Mouse (Mus musculus) C2C12 (cell line): ENCODE results near the gene Icam5. TPM values are rescaled to one million over a fixed set of nuclear protein-coding genes. Genes with fewer than 3 reads are reported as not detected.
"Not testable (repeated sequence)": the region's sequence is repeated elsewhere in the genome, so short reads cannot be mapped to it uniquely, and the experiment has no call there.

Experiments
- H3K27me3 ChIP-seq: one replicate; pipeline ENCODE4 v1.6.1; 2011; ENCODE audit not compliant: control insufficient read depth, insufficient read depth, insufficient read length
- H3K36me3 ChIP-seq: one replicate; pipeline ENCODE4 v1.6.1; 2011; ENCODE audit not compliant: control insufficient read depth, insufficient read depth
- H3K4me3 ChIP-seq: one replicate; pipeline ENCODE4 v1.5.1; 2011; ENCODE audit warnings: mild to moderate bottlenecking, control low read depth; ENCODE audit not compliant: poor library complexity, insufficient read depth, severe bottlenecking
- H3K79me2 ChIP-seq: one replicate; pipeline ENCODE4 v1.6.1; 2011; ENCODE audit not compliant: control insufficient read depth, insufficient read depth
- H3K79me3 ChIP-seq: one replicate; pipeline ENCODE4 v1.6.1; 2011; ENCODE audit warnings: low read depth, control low read depth
- H3ac ChIP-seq: one replicate; pipeline ENCODE3; 2011; ENCODE audit warnings: low read depth; ENCODE audit not compliant: control insufficient read depth, insufficient read length
- CEBPB ChIP-seq: IDR thresholded peaks from one replicate; pipeline ENCODE4 v1.6.1; 2011; ENCODE audit warnings: low read depth, mild to moderate bottlenecking, control low read depth, moderate library complexity
- CTCF ChIP-seq: IDR thresholded peaks from one replicate; pipeline ENCODE4 v1.5.1; 2011; ENCODE audit not compliant: control insufficient read depth, insufficient read depth, insufficient read length
- FOSL1 ChIP-seq: IDR thresholded peaks from one replicate; pipeline ENCODE4 v1.8.0; 2011; ENCODE audit warnings: mild to moderate bottlenecking, low read length; ENCODE audit not compliant: poor library complexity, insufficient read depth, severe bottlenecking
- MAX ChIP-seq: IDR thresholded peaks from one replicate; pipeline ENCODE4 v1.6.1; 2011; ENCODE audit warnings: mild to moderate bottlenecking, control low read depth
- MYOD1 ChIP-seq: IDR thresholded peaks from one replicate; pipeline ENCODE4 v1.6.1; 2011; ENCODE audit warnings: low read depth; ENCODE audit not compliant: control insufficient read depth, insufficient read length
- MYOG ChIP-seq: IDR thresholded peaks from one replicate; pipeline ENCODE4 v1.6.1; 2011; ENCODE audit not compliant: control insufficient read depth, insufficient read length; ENCODE audit errors: extremely low read depth
- USF1 ChIP-seq: IDR thresholded peaks from one replicate; pipeline ENCODE4 v1.6.1; 2011; ENCODE audit warnings: low read depth, mild to moderate bottlenecking, control low read depth, moderate library complexity
- polyA plus RNA-seq: library from polyadenylated mRNA; unstranded; fragments of >200 nt; fragmentation: generic; extraction: Trizol; gene quantifications from one replicate; pipeline ENCODE4 v1.2.1, GENCODE M21; 2012; ENCODE audit warnings: missing spikeins

Icam5 gene
- polyA plus RNA-seq, 1 experiment = 0.46 TPM

DNA sequence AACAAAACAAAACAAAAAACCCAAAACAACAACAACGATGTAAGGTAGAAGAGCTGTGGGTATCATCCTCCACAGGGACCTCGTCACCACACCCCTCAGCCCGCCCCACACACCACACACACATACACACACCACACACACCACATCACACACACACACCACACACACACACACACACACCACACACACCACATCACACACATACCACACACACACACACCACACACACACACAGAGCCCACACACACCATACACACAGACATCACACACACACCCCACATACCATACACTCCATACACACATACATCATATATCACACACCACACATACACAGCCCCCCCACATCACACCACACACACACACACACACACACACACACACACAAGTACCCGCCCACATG lies 40.3 kb upstream of the Icam5 start:
- H3K79me2 ChIP-seq = no peaks in the 10 kb centered on the region
- H3K4me3 ChIP-seq = no peak overlapping the region
- no peaks in the 10 kb centered on the region for H3K79me3 ChIP-seq
- no peaks in the 10 kb centered on the region for H3K36me3 ChIP-seq
- H3K27me3 ChIP-seq = no peaks in the 10 kb centered on the region
- no peak overlapping the region for H3ac ChIP-seq
- TF ChIP-seq USF1 = no peak
- TF ChIP-seq MYOG = no peak
- no peak for TF ChIP-seq CEBPB
- no peak for TF ChIP-seq FOSL1
- TF ChIP-seq CTCF = no peak
- TF ChIP-seq MAX = no peak
- TF ChIP-seq MYOD1 = no peak

DNA sequence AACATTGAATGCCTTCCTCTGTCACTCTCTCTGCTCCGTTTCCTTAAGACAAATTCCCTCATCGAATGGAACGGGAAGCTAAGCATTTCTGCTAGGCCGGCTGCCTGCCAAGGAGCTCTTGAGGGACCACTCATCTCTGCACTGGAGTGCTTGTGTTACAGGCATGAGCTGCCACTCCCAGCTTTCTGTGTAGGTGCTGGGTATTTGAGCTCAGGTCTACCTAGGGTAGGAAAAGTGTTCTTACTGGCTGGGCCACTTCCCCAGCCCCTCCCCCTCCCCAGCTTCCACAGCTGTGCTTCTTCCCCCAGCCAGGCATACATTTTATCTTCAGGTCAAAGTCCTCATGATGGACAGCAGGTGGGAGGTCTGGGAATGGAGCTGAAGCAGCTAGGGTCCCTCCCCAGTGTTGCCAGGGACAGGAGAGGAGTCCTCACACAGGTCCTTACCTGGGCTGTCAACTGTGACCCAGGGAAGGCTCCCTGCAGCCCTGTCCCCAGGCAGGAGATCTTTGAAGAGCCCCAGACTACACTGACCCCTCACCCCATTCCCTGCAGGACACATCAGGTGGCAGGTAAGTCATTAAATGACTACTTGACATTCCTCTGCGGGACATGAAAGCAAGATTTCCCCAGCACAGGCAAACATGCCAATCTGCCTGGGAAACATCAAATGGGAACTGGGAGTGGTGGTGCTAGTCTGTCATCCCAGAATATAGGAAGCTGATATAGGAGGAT lies 38.5 kb upstream of the Icam5 start:
- no peaks in the 10 kb centered on the region for H3K27me3 ChIP-seq
- no peaks in the 10 kb centered on the region for H3K79me2 ChIP-seq
- no peaks in the 10 kb centered on the region for H3K79me3 ChIP-seq
- no peak overlapping the region for H3K4me3 ChIP-seq
- H3ac ChIP-seq = no peak overlapping the region
- no peaks in the 10 kb centered on the region for H3K36me3 ChIP-seq
- no peak for TF ChIP-seq MYOG
- TF ChIP-seq CEBPB = no peak
- TF ChIP-seq CTCF = no peak
- no peak for TF ChIP-seq MAX
- no peak for TF ChIP-seq MYOD1
- no peak for TF ChIP-seq FOSL1
- no peak for TF ChIP-seq USF1

DNA sequence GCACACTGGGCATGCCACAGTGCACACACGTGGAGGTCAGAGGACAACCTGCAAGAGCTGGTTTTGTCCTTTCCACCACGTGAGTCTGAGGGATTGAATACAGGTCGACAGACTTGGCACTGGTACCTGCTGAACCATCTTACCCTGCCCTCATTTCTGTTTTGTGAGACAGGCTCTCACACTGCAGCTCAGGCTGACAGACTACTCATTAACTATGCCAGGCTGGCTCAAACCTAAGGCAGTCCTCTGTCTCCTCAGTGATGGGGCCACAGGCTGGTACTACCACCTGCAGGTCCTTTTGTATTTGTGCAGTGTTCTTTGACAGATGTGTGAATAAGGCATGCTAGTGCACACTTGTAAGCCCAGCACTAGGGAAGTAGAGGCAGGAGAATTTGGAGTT lies 36.8 kb upstream of the Icam5 start:
- Histone ChIP-seq H3K4me3 (no peak overlapping the region), H3K79me3 (no peaks in the 10 kb centered on the region), H3ac (no peak overlapping the region), H3K36me3 (no peaks in the 10 kb centered on the region), H3K27me3 (no peaks in the 10 kb centered on the region), H3K79me2 (no peaks in the 10 kb centered on the region)
- TF ChIP-seq MAX (no peak), MYOG (no peak), CEBPB (no peak), MYOD1 (no peak), FOSL1 (no peak), USF1 (no peak), CTCF (no peak)

DNA sequence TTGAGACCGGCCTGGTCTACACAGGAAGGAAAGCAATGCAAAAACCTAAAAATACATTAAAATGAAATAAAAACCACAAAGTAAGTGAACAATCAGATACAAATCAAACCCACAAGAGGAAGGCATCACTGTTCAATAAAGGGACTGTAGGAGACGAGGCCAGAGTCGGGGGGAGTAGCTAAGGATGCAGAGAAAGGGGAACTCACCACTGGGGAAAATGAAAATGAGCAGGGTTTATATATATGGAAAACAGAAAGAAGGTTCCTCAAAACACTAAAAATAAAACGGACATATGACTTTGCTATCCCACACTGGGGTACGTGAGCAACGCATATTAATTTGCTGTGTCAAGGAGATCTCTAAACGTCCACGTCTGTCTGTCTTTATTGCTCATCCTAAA lies 34.8 kb upstream of the Icam5 start:
- H3K79me2 ChIP-seq = no peaks in the 10 kb centered on the region
- no peaks in the 10 kb centered on the region for H3K36me3 ChIP-seq
- H3ac ChIP-seq = no peak overlapping the region
- TF ChIP-seq MYOD1 (no peak), MYOG (no peak), USF1 (no peak), FOSL1 (no peak), CEBPB (no peak), CTCF (no peak), MAX (no peak)
- no peaks in the 10 kb centered on the region for H3K27me3 ChIP-seq
- no peaks in the 10 kb centered on the region for H3K79me3 ChIP-seq
- no peak overlapping the region for H3K4me3 ChIP-seq

DNA sequence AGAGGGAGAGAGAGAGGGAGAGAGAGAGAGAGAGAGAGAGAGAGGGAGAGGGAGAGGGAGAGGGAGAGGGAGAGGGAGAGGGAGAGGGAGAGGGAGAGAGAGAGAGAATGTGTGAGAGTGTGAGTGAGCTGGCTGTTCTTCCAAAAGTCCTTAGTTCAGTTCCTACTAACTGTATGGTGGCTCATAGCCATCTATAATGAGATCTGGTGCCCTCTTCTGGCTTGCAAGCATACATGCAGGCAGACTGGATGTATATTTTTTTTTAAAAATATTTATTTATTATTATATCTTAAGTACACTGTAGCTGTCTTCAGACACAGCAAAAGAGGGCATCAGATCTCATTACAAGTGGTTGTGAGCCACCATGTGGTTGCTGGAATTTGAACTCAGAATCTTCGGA lies 33.5 kb upstream of the Icam5 start:
- not testable (repeated sequence) for H3K36me3 ChIP-seq, H3K79me2 ChIP-seq, H3K4me3 ChIP-seq, H3K79me3 ChIP-seq, H3K27me3 ChIP-seq, H3ac ChIP-seq

DNA sequence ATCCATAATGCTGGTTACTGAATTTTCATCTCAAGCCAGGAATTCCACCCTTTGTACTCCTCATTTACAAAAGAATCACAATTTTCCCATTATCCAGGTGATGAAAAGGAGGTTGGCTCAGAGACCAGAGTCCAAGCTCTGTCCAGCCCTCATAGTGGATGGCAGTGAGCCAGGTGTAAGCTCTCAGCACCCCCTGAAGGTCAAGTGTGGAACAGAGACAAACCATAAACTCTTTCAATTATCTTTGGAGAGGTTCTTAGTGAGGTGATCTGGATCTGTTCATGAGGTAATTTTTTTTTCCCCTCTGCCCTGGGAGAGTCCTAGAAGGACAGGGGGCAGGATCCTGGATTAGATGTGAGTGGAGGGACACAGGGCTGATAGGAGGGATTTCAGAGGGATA lies 31.1 kb upstream of the Icam5 start:
- Histone ChIP-seq H3K79me3 (no peaks in the 10 kb centered on the region), H3K36me3 (peaks cover 14% of the 10 kb centered on the region), H3ac (no peak overlapping the region), H3K27me3 (no peaks in the 10 kb centered on the region), H3K4me3 (no peak overlapping the region), H3K79me2 (no peaks in the 10 kb centered on the region)
- no peak for TF ChIP-seq MYOG
- no peak for TF ChIP-seq FOSL1
- no peak for TF ChIP-seq MAX
- TF ChIP-seq USF1 = no peak
- no peak for TF ChIP-seq CEBPB
- no peak for TF ChIP-seq CTCF
